Mouse (Mus musculus): ENCODE results near the gene Fam78a. TPM values are rescaled to one million over a fixed set of nuclear protein-coding genes. Genes with fewer than 3 reads are reported as not detected.

Gene Fam78a
- polyA plus RNA-seq, 1 experiment from 2014 or later, result 2.5 TPM

GRCm38 (mm10) chr2:32119802-32120750 is 35.4 kb upstream of the Fam78a start:
- no peak for TF ChIP-seq CTCF (IDR thresholded peaks at IDR 0.05)
- TF ChIP-seq EP300 (IDR thresholded peaks at IDR 0.05), result no peak
- whole genome bisulfite sequencing, result 87% methylated on average over 20 of the region's 20 CpGs
- Histone ChIP-seq H3K36me3 (ENCODE audit: insufficient read depth, low read length) (no peaks in the 10 kb centered on the region), H3K27me3 (replicated peaks; ENCODE audit: insufficient read depth, low read length) (no peaks in the 10 kb centered on the region), H3K4me3 (ENCODE audit: low read depth, low read length) (no peak overlapping the region), H3K9me3 (ENCODE audit: low read length) (no peaks in the 10 kb centered on the region), H3K27ac (ENCODE audit: low read length) (no peak overlapping the region), H3K4me2 (replicated peaks; ENCODE audit: low read depth, low read length) (no peak overlapping the region), H3K9ac (replicated peaks; ENCODE audit: low read depth) (no peak overlapping the region), H3K4me1 (ENCODE audit: insufficient read depth, low read depth, low read length) (no peaks in the 10 kb centered on the region)
- DNase-seq (ENCODE audit: low spot score) (no peak), ATAC-seq (no peak)

- 76% methylated on average over 4 of the region's 4 CpGs for WGBS
- Histone ChIP-seq H3K27ac (ENCODE audit: low read length) (no peak overlapping the region), H3K9ac (replicated peaks; ENCODE audit: low read depth) (no peak overlapping the region), H3K36me3 (ENCODE audit: insufficient read depth, low read length) (no peaks in the 10 kb centered on the region), H3K9me3 (ENCODE audit: low read length) (no peaks in the 10 kb centered on the region), H3K4me1 (ENCODE audit: insufficient read depth, low read depth, low read length) (no peaks in the 10 kb centered on the region), H3K27me3 (replicated peaks; ENCODE audit: insufficient read depth, low read length) (no peaks in the 10 kb centered on the region), H3K4me3 (ENCODE audit: low read depth, low read length) (no peak overlapping the region), H3K4me2 (replicated peaks; ENCODE audit: low read depth, low read length) (no peak overlapping the region)
- TF ChIP-seq EP300 (IDR thresholded peaks at IDR 0.05) (no peak), CTCF (IDR thresholded peaks at IDR 0.05) (no peak)
- ATAC-seq (no peak), DNase-seq (ENCODE audit: low spot score) (no peak)
Measured at GRCm38 (mm10) chr2:32115851-32116268, 31.2 kb upstream of the Fam78a start.

GRCm38 (mm10) chr2:32112548-32112947 is 27.9 kb upstream of the Fam78a start:
- H3K9ac ChIP-seq (replicated peaks; ENCODE audit: low read depth), result no peak overlapping the region
- H3K27ac ChIP-seq (ENCODE audit: low read length), result no peak overlapping the region
- no peaks in the 10 kb centered on the region for H3K27me3 ChIP-seq (replicated peaks; ENCODE audit: insufficient read depth, low read length)
- H3K4me3 ChIP-seq (ENCODE audit: low read depth, low read length), result no peak overlapping the region
- TF ChIP-seq EP300 (IDR thresholded peaks at IDR 0.05) (no peak), CTCF (IDR thresholded peaks at IDR 0.05) (no peak)
- H3K4me1 ChIP-seq (ENCODE audit: insufficient read depth, low read depth, low read length), result no peaks in the 10 kb centered on the region
- H3K9me3 ChIP-seq (ENCODE audit: low read length), result no peaks in the 10 kb centered on the region
- WGBS, result 62% methylated on average over 2 of the region's 2 CpGs
- no peak for ATAC-seq
- no peaks in the 10 kb centered on the region for H3K36me3 ChIP-seq (ENCODE audit: insufficient read depth, low read length)
- no peak for DNase-seq (ENCODE audit: low spot score)
- H3K4me2 ChIP-seq (replicated peaks; ENCODE audit: low read depth, low read length), result no peak overlapping the region

DNA sequence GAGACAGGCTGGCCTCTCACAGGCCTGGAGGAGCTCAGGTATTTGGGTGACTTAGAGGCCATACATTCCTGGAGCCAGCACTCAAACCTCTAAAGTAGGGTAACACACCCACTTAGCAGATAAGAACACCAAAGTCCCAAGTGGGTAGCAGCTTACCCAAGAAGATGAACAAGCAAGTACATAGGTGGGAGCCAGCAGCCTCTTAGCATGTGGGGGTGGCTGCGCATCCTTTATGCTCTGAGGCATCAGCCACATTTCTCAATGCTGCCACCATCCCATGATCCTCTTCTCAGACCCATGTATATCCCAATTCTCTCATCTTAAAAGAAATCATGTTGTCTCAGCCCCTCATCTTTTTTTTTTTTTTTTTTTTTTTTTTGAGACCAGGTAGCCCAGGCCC is 26.6 kb upstream of the Fam78a start:
- no peak for ATAC-seq
- TF ChIP-seq EP300 (IDR thresholded peaks at IDR 0.05), result no peak
- no peak for TF ChIP-seq CTCF (IDR thresholded peaks at IDR 0.05)
- WGBS, result 79% methylated on average over 1 of the region's 1 CpGs
- H3K9me3 ChIP-seq (ENCODE audit: low read length), result no peaks in the 10 kb centered on the region
- no peak overlapping the region for H3K27ac ChIP-seq (ENCODE audit: low read length)
- DNase-seq (ENCODE audit: low spot score), result no peak
- H3K4me1 ChIP-seq (ENCODE audit: insufficient read depth, low read depth, low read length), result no peaks in the 10 kb centered on the region
- H3K27me3 ChIP-seq (replicated peaks; ENCODE audit: insufficient read depth, low read length), result no peaks in the 10 kb centered on the region
- no peak overlapping the region for H3K4me2 ChIP-seq (replicated peaks; ENCODE audit: low read depth, low read length)
- no peak overlapping the region for H3K4me3 ChIP-seq (ENCODE audit: low read depth, low read length)
- no peaks in the 10 kb centered on the region for H3K36me3 ChIP-seq (ENCODE audit: insufficient read depth, low read length)
- H3K9ac ChIP-seq (replicated peaks; ENCODE audit: low read depth), result no peak overlapping the region

- no peaks in the 10 kb centered on the region for H3K36me3 ChIP-seq (ENCODE audit: insufficient read depth, low read length)
- no peak overlapping the region for H3K27ac ChIP-seq (ENCODE audit: low read length)
- no peak for TF ChIP-seq EP300 (IDR thresholded peaks at IDR 0.05)
- no peak for TF ChIP-seq CTCF (IDR thresholded peaks at IDR 0.05)
- ATAC-seq (no peak), DNase-seq (ENCODE audit: low spot score) (no peak)
- H3K27me3 ChIP-seq (replicated peaks; ENCODE audit: insufficient read depth, low read length), result no peaks in the 10 kb centered on the region
- H3K9me3 ChIP-seq (ENCODE audit: low read length), result no peaks in the 10 kb centered on the region
- no peak overlapping the region for H3K9ac ChIP-seq (replicated peaks; ENCODE audit: low read depth)
- H3K4me3 ChIP-seq (ENCODE audit: low read depth, low read length), result no peak overlapping the region
- H3K4me1 ChIP-seq (ENCODE audit: insufficient read depth, low read depth, low read length), result no peaks in the 10 kb centered on the region
- H3K4me2 ChIP-seq (replicated peaks; ENCODE audit: low read depth, low read length), result no peak overlapping the region
- 79% methylated on average over 7 of the region's 7 CpGs for WGBS
Measured at GRCm38 (mm10) chr2:32105930-32106329, 21.3 kb upstream of the Fam78a start.

DNA sequence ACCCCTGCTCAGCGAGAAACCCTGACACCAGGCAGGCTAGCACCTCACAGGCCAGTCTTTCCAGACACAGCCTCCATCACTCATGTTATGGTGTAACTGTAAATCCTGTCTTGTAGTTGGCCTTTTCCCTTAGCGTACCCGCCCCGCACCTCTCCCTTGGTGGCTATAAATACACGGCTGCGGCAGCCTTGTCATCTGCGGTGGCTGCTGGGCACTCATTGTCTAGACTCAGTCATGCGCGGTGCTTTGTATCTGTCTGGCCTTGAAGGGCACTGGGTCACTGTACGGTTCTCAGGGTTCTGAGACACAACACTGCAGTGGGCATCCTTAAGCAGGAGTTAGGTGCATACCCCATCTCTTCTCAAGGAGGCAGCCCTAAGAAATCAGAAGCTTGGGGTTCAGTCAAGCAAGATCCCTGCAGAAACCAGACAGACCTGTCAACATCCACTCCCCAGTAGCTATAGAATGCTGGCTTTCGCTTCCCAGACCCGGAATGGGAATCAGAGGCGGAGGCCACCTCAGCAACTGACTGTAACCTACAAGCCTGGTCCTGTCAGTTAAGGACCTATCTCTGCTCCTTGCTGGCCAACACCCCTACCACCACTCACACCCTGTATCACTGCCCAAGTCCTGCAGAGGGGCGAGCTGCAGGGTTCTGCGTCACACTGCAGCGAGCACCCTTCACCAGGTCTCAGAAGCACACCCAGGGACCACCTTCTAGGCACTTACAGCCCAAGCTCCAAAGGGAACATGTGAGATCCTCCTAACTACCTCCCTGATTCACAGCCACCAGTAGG is 20.7 kb upstream of the Fam78a start:
- WGBS, result 78% methylated on average over 16 of the region's 16 CpGs
- H3K27ac ChIP-seq (ENCODE audit: low read length), result no peak overlapping the region
- ATAC-seq, result no peak

More for the DNA sequence above, 20.7 kb upstream of the Fam78a start:
- H3K4me2 ChIP-seq (replicated peaks; ENCODE audit: low read depth, low read length), result no peak overlapping the region
- H3K9ac ChIP-seq (replicated peaks; ENCODE audit: low read depth), result no peak overlapping the region
- H3K4me3 ChIP-seq (ENCODE audit: low read depth, low read length), result no peak overlapping the region
- H3K4me1 ChIP-seq (ENCODE audit: insufficient read depth, low read depth, low read length), result no peaks in the 10 kb centered on the region
- no peaks in the 10 kb centered on the region for H3K9me3 ChIP-seq (ENCODE audit: low read length)
- no peaks in the 10 kb centered on the region for H3K36me3 ChIP-seq (ENCODE audit: insufficient read depth, low read length)
- no peak for DNase-seq (ENCODE audit: low spot score)
- TF ChIP-seq CTCF (IDR thresholded peaks at IDR 0.05) (no peak), EP300 (IDR thresholded peaks at IDR 0.05) (no peak)
- H3K27me3 ChIP-seq (replicated peaks; ENCODE audit: insufficient read depth, low read length), result no peaks in the 10 kb centered on the region

Measured in lung, postnatal 0 days (tissue).